Mouse (Mus musculus) regulatory T cell (primary cell): Measurements from ENCODE around the gene Cmya5.
"Not testable (repeated sequence)": the region's sequence is repeated elsewhere in the genome, so short reads cannot be mapped to it uniquely, and the experiment has no call there.

ENCODE experiments used
- in situ Hi-C: fragments of 300-600 bp; cut with MboI, MseI; formaldehyde crosslinking; loops from one replicate; pipeline ENCODE4 v1.15.1; 2025; ENCODE audit warnings: high pct_unique_total_duplicates

The Cmya5 gene

GRCm38 (mm10) chr13:93128111-93128860 lies 16.2 kb downstream of the Cmya5 start:
- in situ Hi-C loops: no loop called here

- in situ Hi-C loops: no loop called here
Observed at GRCm38 (mm10) chr13:93122321-93122720, 22.2 kb downstream of the Cmya5 start.

- in situ Hi-C loops: no loop called here
Observed at GRCm38 (mm10) chr13:93117241-93117640, 27.3 kb downstream of the Cmya5 start.

GRCm38 (mm10) chr13:93102340-93103090 lies 42.0 kb downstream of the Cmya5 start:
- in situ Hi-C loops: no loop called here

- in situ Hi-C loops: loop anchor here (10.0 kb wide), 1 partner anchor 236 kb away; no protein-coding TSS in a partner anchor
Observed at GRCm38 (mm10) chr13:93098596-93098995, 45.9 kb downstream of the Cmya5 start.

GRCm38 (mm10) chr13:93096643-93097042 lies 47.9 kb downstream of the Cmya5 start:
- in situ Hi-C loops: loop anchor here (10.0 kb wide), 1 partner anchor 238 kb away; no protein-coding TSS in a partner anchor

GRCm38 (mm10) chr13:93095097-93095791 lies 49.3 kb downstream of the Cmya5 start:
- in situ Hi-C loops: loop anchor here (10.0 kb wide), 1 partner anchor 240 kb away; no protein-coding TSS in a partner anchor

- in situ Hi-C loops: loop anchor here (5.0 to 10.0 kb wide), 2 partner anchors 112 to 240 kb away; no protein-coding TSS in a partner anchor
Observed at GRCm38 (mm10) chr13:93094204-93094935, 50.2 kb downstream of the Cmya5 start.

GRCm38 (mm10) chr13:93093697-93094096 lies 50.8 kb downstream of the Cmya5 start:
- in situ Hi-C loops: loop anchor here (5.0 to 10.0 kb wide), 2 partner anchors 111 to 241 kb away; no protein-coding TSS in a partner anchor

GRCm38 (mm10) chr13:93092916-93093429 lies 51.6 kb downstream of the Cmya5 start:
- in situ Hi-C loops: loop anchor here (5.0 to 10.0 kb wide), 2 partner anchors 111 to 242 kb away; no protein-coding TSS in a partner anchor

- in situ Hi-C loops: loop anchor here (5.0 to 10.0 kb wide), 2 partner anchors 110 to 243 kb away; no protein-coding TSS in a partner anchor
Observed at GRCm38 (mm10) chr13:93091866-93092455, 52.6 kb downstream of the Cmya5 start.

GRCm38 (mm10) chr13:93091176-93091575 lies 53.3 kb downstream of the Cmya5 start:
- in situ Hi-C loops: loop anchor here (5.0 to 10.0 kb wide), 2 partner anchors 109 to 244 kb away; no protein-coding TSS in a partner anchor

GRCm38 (mm10) chr13:93089481-93089880 lies 55.0 kb downstream of the Cmya5 start:
- in situ Hi-C loops: no loop called here

- in situ Hi-C loops: no loop called here
Observed at GRCm38 (mm10) chr13:93085711-93086110, 58.8 kb downstream of the Cmya5 start.

GRCm38 (mm10) chr13:93082324-93082723 lies 62.2 kb downstream of the Cmya5 start:
- in situ Hi-C loops: not testable (repeated sequence)

GRCm38 (mm10) chr13:93080859-93081258 lies 63.7 kb downstream of the Cmya5 start:
- in situ Hi-C loops: no loop called here

GRCm38 (mm10) chr13:93074147-93074641 lies 70.3 kb downstream of the Cmya5 start:
- in situ Hi-C loops: no loop called here

GRCm38 (mm10) chr13:93073595-93073994 lies 70.9 kb downstream of the Cmya5 start:
- in situ Hi-C loops: no loop called here

- in situ Hi-C loops: no loop called here
Observed at GRCm38 (mm10) chr13:93072871-93073411, 71.6 kb downstream of the Cmya5 start.

GRCm38 (mm10) chr13:93070406-93070805 lies 74.1 kb downstream of the Cmya5 start:
- in situ Hi-C loops: no loop called here
